Mouse (Mus musculus) spleen, postnatal 4 days (tissue): ENCODE measurements at regions not wholly inside any gene's neighbourhood (a gene's known extent, or its start where the extent isn't known, plus 50 kb on each side); places are given as distances from the start of the nearest gene placed in this dataset.

ENCODE experiments used
- DNase-seq, 2 experiments: peaks; one replicate each; pipeline ENCODE4 v3.0.0; 2022; ENCODE audit warnings: low spot score in 2 of 2

DNA sequence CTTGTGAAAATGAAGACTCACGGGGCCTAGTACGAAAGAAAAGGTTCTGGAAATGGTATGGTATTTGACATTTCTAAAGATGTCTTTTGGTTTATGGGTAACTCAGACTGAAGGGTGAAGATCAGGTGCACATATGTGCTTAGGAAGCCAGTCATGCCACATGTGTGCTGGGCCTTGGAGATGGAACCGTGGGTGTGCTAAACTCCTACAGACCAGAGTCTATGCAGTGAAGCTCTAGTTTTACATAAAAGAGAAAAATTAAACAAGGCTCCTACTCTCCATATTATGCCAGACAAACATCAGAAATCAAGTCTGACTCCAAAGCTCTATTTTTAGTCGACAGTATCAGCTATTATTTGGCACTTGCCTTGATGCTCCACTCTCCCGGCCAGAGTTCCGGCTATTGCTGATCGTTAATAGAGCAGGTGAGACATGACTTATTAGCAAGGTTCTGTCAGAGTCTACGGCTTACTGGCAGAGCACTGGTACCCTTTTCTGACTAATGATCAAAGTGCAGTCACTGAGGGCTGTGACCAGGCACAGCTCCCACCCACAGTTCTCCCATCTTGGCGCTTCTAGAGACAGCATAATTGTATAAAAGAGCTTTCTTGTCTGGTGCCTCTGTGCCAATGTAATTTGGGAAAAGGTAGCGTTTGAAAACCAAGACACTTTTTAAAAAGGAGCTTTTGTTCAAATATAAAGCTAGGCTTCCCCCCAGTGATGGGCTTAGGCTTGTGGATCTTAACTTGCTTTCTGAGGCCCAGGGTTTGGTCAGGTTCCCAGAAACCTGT is 119.2 kb upstream of the Ccdc122 start:
- DNase-seq, result no peak

GRCm38 (mm10) chr14:76913850-76914249 is 122.7 kb upstream of the Ccdc122 start:
- DNase-seq, result no peak

DNA sequence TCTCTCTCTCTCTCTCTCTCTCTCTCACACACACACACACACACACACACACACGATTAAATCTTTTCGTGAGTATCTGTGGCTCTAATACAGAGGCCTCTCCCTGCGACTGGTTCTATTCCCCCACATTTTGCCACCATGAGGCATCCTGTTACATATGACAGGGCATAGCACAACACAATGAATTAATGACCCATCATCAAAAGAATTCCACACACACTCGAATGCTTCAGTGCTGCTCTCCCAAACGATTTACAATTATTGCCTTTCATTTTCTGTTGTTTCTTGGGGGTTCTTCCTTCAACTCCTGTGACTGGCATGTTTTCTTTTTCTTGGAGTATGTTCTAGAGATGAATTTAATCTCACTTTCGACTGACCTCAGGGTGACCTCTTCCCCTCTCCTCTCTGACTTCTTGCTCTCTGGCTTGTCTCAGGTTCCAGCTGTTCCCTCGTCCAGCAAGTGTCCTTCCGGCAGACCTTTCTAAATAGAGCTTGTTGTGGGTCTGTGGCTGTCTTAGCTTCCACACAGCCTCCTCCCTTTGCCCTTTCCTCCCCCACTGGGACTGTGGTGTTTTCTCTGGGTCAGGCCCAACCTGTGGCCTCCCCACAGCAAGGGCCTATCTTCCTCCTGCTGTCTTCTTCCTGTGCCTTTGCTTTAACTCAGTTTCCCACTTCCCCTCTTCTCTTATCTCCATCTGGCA is 124.1 kb upstream of the Ccdc122 start:
- no peak for DNase-seq

GRCm38 (mm10) chr14:76911271-76911670 is 125.3 kb upstream of the Ccdc122 start:
- no peak for DNase-seq

- no peak for DNase-seq
Observed at GRCm38 (mm10) chr14:76910186-76910585, 126.4 kb upstream of the Ccdc122 start.

DNA sequence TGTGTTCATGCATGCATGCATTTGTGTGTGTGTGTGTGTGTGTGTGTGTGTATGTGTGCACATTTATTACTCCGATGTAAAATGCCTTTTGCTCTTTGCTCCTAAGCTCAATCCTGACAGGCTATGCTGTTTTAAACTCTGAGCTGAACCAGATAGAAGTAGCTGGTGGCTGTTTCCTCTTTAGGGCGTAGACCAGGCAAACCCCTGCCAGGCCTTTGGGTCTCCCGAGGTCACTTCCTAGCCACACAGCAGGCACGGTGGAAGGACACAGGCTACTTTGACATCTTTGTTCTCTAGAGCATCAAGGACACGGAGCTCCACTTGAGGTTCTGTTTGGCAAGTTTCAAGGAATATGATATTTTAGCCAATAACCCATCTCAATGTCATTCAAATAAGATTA is 128.6 kb upstream of the Ccdc122 start:
- DNase-seq, result no peak

GRCm38 (mm10) chr14:76902962-76903757 is 133.4 kb upstream of the Ccdc122 start:
- no peak for DNase-seq

GRCm38 (mm10) chr14:76901490-76901889 is 135.1 kb upstream of the Ccdc122 start:
- DNase-seq, result no peak

DNA sequence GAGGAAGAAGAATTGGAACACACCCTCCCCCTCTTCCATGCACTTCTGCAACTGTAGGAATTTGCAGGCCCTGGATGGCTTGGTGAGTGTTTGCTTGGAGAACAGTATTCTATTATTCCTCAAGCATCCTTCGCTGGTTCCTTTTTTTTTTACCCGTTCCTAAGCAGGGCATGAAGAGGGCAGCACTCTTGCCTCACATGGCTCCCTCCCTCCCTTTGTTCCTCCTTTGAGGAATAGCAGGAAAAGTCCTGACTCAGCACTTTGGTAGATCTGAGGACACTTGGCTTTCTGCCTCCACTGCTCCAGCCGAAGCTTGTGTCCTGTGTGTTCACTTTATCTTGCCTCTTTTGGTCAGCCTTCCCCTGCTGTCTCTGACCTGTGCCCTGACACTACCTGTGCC is 137.2 kb upstream of the Ccdc122 start:
- no peak for DNase-seq

DNA sequence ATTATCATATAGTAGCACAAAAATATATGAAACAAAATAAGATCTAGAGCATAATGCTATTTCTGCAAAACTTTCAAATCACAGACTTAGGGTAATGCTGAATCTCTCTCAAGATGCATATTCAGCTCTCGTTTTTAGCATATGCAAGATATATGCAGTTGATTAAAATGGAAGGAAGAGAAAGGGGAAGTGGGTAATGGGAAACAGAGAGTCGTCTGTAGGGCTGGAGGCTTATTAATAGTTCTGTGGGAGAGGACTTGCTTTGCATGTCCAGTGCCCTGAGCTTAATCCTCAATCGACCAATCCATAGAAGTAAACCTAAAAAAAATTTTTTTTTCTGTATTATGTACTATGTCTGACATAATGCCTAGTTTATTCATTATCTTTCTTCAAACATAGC is 148.9 kb upstream of the Ccdc122 start:
- DNase-seq, result no peak

DNA sequence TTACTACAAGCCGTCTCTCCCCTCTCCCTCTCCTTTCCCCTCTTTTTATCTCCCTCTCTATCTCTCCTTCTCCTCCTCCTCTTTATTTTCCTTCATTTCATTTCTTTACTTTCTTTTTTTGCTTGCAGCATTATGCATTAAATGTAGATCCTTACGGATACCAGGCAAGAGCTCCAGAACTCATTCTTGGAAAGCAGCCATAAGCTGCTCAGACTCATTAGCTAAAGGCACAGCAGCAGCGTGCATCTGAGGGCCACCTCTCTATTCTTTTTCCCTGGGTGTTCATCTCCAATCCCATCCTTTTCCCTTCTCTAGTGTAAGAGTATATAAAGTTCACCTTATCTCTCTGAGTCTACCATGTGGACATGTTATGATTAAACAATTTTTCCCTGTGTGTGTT is 149.4 kb upstream of the Ccdc122 start:
- DNase-seq, result no peak

DNA sequence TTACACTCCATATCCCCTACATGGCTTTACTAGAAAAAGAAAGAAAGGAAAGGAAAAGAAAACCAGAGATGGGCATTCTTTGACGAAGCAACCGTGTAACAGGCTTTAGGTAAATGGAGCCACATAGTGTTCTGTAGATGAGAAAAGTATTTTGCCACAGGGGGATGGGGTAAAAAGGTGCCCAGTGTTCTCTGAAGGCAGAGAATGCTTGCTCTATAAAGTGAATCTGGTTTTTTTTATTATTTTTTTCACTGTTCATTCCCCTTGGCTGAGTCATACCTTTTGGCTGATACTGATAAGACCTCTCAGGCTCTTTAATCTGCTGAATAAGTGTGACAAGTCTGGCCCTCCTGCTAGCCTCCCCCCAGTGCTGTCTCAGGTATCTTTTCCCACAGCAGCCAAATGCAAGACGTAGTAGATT is 153.3 kb upstream of the Ccdc122 start:
- no peak for DNase-seq

GRCm38 (mm10) chr14:76882711-76883171 is 153.8 kb upstream of the Ccdc122 start:
- DNase-seq, result peak in 1 of 2 experiments; percentile 15

DNA sequence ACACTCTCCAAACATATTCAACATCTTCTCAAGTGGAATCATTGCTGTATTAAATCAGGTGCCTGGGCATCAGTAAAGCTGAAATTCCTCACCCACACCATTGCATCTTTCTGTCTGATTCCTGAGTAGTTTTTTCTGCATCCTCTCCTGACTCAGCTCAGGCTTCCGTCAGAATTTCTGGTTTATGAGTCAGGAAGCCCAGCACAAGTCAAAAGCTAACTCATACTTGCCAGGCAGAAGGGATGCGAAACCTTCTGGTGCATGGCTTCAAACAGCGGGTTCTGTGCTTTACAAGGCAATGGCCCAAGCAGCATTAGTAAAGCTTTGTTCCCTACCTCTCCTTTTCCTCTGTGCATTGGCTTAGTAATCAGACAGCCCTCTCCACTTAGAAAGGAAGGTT is 155.7 kb upstream of the Ccdc122 start:
- no peak for DNase-seq

DNA sequence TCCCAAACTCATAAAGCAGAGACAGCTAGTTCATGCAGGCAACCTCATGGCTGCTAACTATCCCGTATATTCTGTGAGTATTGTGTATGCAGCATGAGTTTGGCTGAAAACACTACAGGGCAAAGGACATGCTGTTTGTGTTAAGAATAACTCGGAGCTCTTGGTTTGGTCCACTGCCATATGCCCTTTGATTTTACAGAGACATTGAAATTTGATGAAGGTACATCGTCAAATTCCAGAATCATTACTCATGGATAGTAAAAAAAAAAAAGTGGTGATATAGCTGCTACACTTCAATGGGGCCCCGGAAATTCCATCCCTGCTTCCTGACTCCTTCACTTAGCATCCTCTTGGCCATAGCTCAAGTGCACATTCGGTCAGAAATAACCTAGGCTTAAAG is 159.3 kb upstream of the Ccdc122 start:
- no peak for DNase-seq

DNA sequence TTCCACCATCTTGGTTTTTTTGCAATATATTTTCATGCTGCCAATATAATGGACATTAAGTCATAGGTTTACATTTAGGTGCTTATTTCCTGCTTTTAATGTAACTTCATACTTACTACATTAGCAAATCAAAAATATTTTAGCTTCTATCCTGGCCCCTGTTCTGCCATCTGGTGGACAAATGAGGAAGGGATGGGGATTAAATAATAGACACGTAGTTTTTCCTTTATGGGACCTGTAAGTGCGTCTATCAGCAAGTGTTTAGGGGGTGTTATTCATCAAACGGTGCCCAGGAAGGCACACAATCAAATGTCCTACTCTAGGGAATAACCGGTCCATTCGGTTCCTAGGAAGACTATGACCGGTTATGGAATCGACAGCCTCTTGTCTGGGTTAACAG is 160.6 kb upstream of the Ccdc122 start:
- no peak for DNase-seq

DNA sequence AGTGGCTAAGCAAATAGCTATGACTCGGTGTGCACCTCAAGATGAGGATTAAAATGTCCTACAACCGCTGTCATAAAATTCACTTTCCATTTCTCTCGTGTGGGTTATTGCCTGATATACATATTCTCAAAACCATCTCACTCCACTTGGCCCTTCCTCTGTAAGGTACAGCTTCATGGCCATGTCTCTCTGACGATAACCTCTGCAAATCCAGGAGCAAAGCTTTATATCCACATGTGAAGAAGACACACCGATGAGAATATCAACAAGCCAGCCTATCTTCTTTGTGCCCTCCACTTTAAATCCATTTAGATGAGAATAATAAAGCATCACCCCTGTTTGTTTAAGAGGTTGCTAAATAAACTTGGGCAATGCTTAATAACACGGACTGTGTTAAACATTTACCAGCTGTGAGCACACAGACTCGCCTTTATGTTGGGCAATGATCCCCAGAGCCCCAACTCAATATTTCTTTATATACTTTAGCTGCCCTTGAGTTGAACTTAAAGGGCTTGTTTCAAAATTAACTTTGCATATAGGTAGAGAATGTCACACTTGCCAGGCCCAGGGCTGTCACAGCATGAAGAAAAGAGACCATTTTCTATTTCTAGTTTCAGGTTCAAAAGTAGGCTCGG is 161.2 kb upstream of the Ccdc122 start:
- no peak for DNase-seq

GRCm38 (mm10) chr14:76874542-76875265 is 161.9 kb upstream of the Ccdc122 start:
- no peak for DNase-seq

DNA sequence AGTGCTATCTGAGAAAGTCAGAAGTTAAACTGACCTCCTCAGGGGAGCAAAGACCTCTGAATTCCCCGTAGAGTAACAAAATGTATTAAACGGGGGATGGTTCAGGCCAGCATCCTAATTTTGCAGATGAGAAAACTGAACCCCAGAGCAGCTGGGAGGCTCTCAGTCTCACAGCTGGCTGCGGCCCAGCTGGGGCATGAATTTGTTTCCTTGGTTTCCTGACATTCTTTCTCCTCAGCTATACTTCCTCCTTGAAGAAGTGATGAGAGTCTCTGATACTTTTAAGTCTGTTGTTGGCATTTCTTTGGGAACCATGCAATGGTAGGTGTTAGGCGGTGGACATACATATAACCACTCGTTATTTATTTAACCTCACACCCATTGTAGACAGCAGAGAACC is 162.9 kb upstream of the Ccdc122 start:
- DNase-seq, result no peak

- no peak for DNase-seq
Observed at GRCm38 (mm10) chr14:76872976-76873375, 163.6 kb upstream of the Ccdc122 start.

GRCm38 (mm10) chr14:76872510-76872909 is 164.1 kb upstream of the Ccdc122 start:
- DNase-seq, result no peak
